Mouse (Mus musculus): ENCODE measurements around the gene Chsy1. TPM values are rescaled to one million over a fixed set of nuclear protein-coding genes. Genes with fewer than 3 reads are reported as not detected.
A peak's percentile ranks its signal among the peaks of the same experiment; 100 is the strongest.

Gene Chsy1
- polyA plus RNA-seq, 1 experiment from 2014 or later, result 16.1 TPM

- 0 out of 2 replicates have a peak, but pooled peaks have one; percentile 9 for ATAC-seq (ENCODE audit: insufficient number of reproducible peaks, low FRiP score, low TSS enrichment, low read depth)
- Histone ChIP-seq H3K4me2 (replicated peaks) (peak overlapping the region; percentile 96), H3K9ac (peak overlapping the region; percentile 87), H3K27me3 (no peaks in the 10 kb centered on the region), H3K27ac (replicated peaks) (peak overlapping the region; percentile 94), H3K9me3 (replicated peaks) (no peaks in the 10 kb centered on the region), H3K4me1 (peaks cover 19% of the 10 kb centered on the region), H3K4me3 (replicated peaks) (peak overlapping the region; percentile 85), H3K36me3 (no peaks in the 10 kb centered on the region)
- under 1% methylated on average over 57 of the region's 77 CpGs for WGBS
Observed at GRCm38 (mm10) chr7:66109855-66110635, 730 bp downstream of the Chsy1 start.

- WGBS, result under 1% methylated on average over 10 of the region's 10 CpGs
Observed at GRCm38 (mm10) chr7:66110636-66111112, 1.4 kb downstream of the Chsy1 start.

GRCm38 (mm10) chr7:66111211-66111610, 1.9 kb downstream of the Chsy1 start:
- Histone ChIP-seq H3K4me2 (replicated peaks) (peak overlapping the region; percentile 96), H3K9me3 (replicated peaks) (no peaks in the 10 kb centered on the region), H3K27ac (replicated peaks) (peak overlapping the region; percentile 94), H3K27me3 (no peaks in the 10 kb centered on the region), H3K9ac (peak overlapping the region; percentile 87; the same call in 1 of the 2 replicates), H3K4me3 (replicated peaks) (peak overlapping the region; percentile 85), H3K4me1 (peaks cover 21% of the 10 kb centered on the region), H3K36me3 (no peaks in the 10 kb centered on the region)
- no peak for ATAC-seq (ENCODE audit: insufficient number of reproducible peaks, low FRiP score, low TSS enrichment, low read depth)
- 54% methylated on average over 10 of the region's 10 CpGs for WGBS

More at GRCm38 (mm10) chr7:66110636-66111112, 1.4 kb downstream of the Chsy1 start:
- Histone ChIP-seq H3K4me2 (replicated peaks) (peak overlapping the region; percentile 96), H3K27ac (replicated peaks) (peak overlapping the region; percentile 94), H3K27me3 (no peaks in the 10 kb centered on the region), H3K4me3 (replicated peaks) (peak overlapping the region; percentile 85), H3K36me3 (no peaks in the 10 kb centered on the region), H3K9ac (peak overlapping the region; percentile 87), H3K4me1 (peaks cover 19% of the 10 kb centered on the region), H3K9me3 (replicated peaks) (no peaks in the 10 kb centered on the region)
- ATAC-seq (ENCODE audit: insufficient number of reproducible peaks, low FRiP score, low TSS enrichment, low read depth), result no peak

GRCm38 (mm10) chr7:66113561-66113960, 4.2 kb downstream of the Chsy1 start:
- Histone ChIP-seq H3K4me2 (replicated peaks) (no peak overlapping the region), H3K4me1 (peaks cover 33% of the 10 kb centered on the region), H3K27ac (replicated peaks) (no peak overlapping the region), H3K36me3 (no peaks in the 10 kb centered on the region), H3K27me3 (no peaks in the 10 kb centered on the region), H3K9ac (no peak overlapping the region), H3K4me3 (replicated peaks) (no peak overlapping the region), H3K9me3 (replicated peaks) (no peaks in the 10 kb centered on the region)
- 90% methylated on average over 3 of the region's 3 CpGs for WGBS
- no peak for ATAC-seq (ENCODE audit: insufficient number of reproducible peaks, low FRiP score, low TSS enrichment, low read depth)

GRCm38 (mm10) chr7:66115821-66116343, 6.6 kb downstream of the Chsy1 start:
- no peaks in the 10 kb centered on the region for H3K36me3 ChIP-seq
- no peaks in the 10 kb centered on the region for H3K9me3 ChIP-seq (replicated peaks)
- WGBS, result 83% methylated on average over 11 of the region's 11 CpGs
- no peak for ATAC-seq (ENCODE audit: insufficient number of reproducible peaks, low FRiP score, low TSS enrichment, low read depth)
- no peak overlapping the region for H3K4me3 ChIP-seq (replicated peaks)
- no peak overlapping the region for H3K27ac ChIP-seq (replicated peaks)
- peaks cover 46% of the 10 kb centered on the region for H3K4me1 ChIP-seq
- H3K27me3 ChIP-seq, result no peaks in the 10 kb centered on the region
- H3K4me2 ChIP-seq (replicated peaks), result no peak overlapping the region
- H3K9ac ChIP-seq, result no peak overlapping the region

GRCm38 (mm10) chr7:66116906-66117482, 7.7 kb downstream of the Chsy1 start:
- Histone ChIP-seq H3K9me3 (replicated peaks) (no peaks in the 10 kb centered on the region), H3K4me1 (peaks cover 50% of the 10 kb centered on the region), H3K4me3 (replicated peaks) (no peak overlapping the region), H3K4me2 (replicated peaks) (no peak overlapping the region), H3K27ac (replicated peaks) (no peak overlapping the region), H3K36me3 (no peaks in the 10 kb centered on the region), H3K27me3 (no peaks in the 10 kb centered on the region), H3K9ac (no peak overlapping the region)
- ATAC-seq (ENCODE audit: insufficient number of reproducible peaks, low FRiP score, low TSS enrichment, low read depth), result no peak
- WGBS, result 82% methylated on average over 8 of the region's 8 CpGs

- Histone ChIP-seq H3K36me3 (no peaks in the 10 kb centered on the region), H3K4me1 (peaks cover 55% of the 10 kb centered on the region)
- WGBS, result 76% methylated on average over 3 of the region's 3 CpGs
Observed at GRCm38 (mm10) chr7:66118046-66118445, 8.7 kb downstream of the Chsy1 start.

GRCm38 (mm10) chr7:66118796-66119195, 9.5 kb downstream of the Chsy1 start:
- Histone ChIP-seq H3K27me3 (no peaks in the 10 kb centered on the region), H3K9me3 (replicated peaks) (no peaks in the 10 kb centered on the region), H3K36me3 (no peaks in the 10 kb centered on the region), H3K4me1 (peaks cover 50% of the 10 kb centered on the region), H3K4me3 (replicated peaks) (no peak overlapping the region), H3K9ac (no peak overlapping the region), H3K4me2 (replicated peaks) (no peak overlapping the region), H3K27ac (replicated peaks) (no peak overlapping the region)
- WGBS, result 62% methylated on average over 7 of the region's 7 CpGs
- no peak for ATAC-seq (ENCODE audit: insufficient number of reproducible peaks, low FRiP score, low TSS enrichment, low read depth)

More at GRCm38 (mm10) chr7:66118046-66118445, 8.7 kb downstream of the Chsy1 start:
- Histone ChIP-seq H3K4me2 (replicated peaks) (no peak overlapping the region), H3K27me3 (no peaks in the 10 kb centered on the region), H3K4me3 (replicated peaks) (no peak overlapping the region), H3K9ac (no peak overlapping the region), H3K27ac (replicated peaks) (no peak overlapping the region), H3K9me3 (replicated peaks) (no peaks in the 10 kb centered on the region)
- no peak for ATAC-seq (ENCODE audit: insufficient number of reproducible peaks, low FRiP score, low TSS enrichment, low read depth)

- 41% methylated on average over 1 of the region's 1 CpGs for WGBS
- peaks cover 1% of the 10 kb centered on the region; the same call in 1 of the 2 replicates for H3K36me3 ChIP-seq
- no peaks in the 10 kb centered on the region for H3K27me3 ChIP-seq
- no peak overlapping the region for H3K9ac ChIP-seq
- no peak overlapping the region for H3K4me2 ChIP-seq (replicated peaks)
- 0 out of 2 replicates have a peak overlapping the region, but pooled peaks have one; percentile 30 for H3K27ac ChIP-seq (replicated peaks)
- H3K4me3 ChIP-seq (replicated peaks), result no peak overlapping the region
- H3K4me1 ChIP-seq, result peaks cover 56% of the 10 kb centered on the region
- no peaks in the 10 kb centered on the region for H3K9me3 ChIP-seq (replicated peaks)
- ATAC-seq (ENCODE audit: insufficient number of reproducible peaks, low FRiP score, low TSS enrichment, low read depth), result no peak
Observed at GRCm38 (mm10) chr7:66120139-66120538, 10.8 kb downstream of the Chsy1 start.

GRCm38 (mm10) chr7:66120702-66121396, 11.5 kb downstream of the Chsy1 start:
- H3K9ac ChIP-seq, result no peak overlapping the region
- H3K27me3 ChIP-seq, result no peaks in the 10 kb centered on the region
- peaks cover 7% of the 10 kb centered on the region for H3K36me3 ChIP-seq
- ATAC-seq (ENCODE audit: insufficient number of reproducible peaks, low FRiP score, low TSS enrichment, low read depth), result no peak
- 0 out of 2 replicates have a peak overlapping the region, but pooled peaks have one; percentile 30 for H3K27ac ChIP-seq (replicated peaks)
- 26% methylated on average over 7 of the region's 7 CpGs for WGBS
- no peaks in the 10 kb centered on the region for H3K9me3 ChIP-seq (replicated peaks)
- no peak overlapping the region for H3K4me2 ChIP-seq (replicated peaks)
- H3K4me1 ChIP-seq, result peaks cover 57% of the 10 kb centered on the region
- no peak overlapping the region for H3K4me3 ChIP-seq (replicated peaks)

GRCm38 (mm10) chr7:66124551-66124968, 15.2 kb downstream of the Chsy1 start:
- no peak overlapping the region for H3K4me2 ChIP-seq (replicated peaks)
- H3K36me3 ChIP-seq, result peaks cover 22% of the 10 kb centered on the region
- no peaks in the 10 kb centered on the region for H3K9me3 ChIP-seq (replicated peaks)
- H3K9ac ChIP-seq, result no peak overlapping the region
- no peak for ATAC-seq (ENCODE audit: insufficient number of reproducible peaks, low FRiP score, low TSS enrichment, low read depth)
- H3K27ac ChIP-seq (replicated peaks), result no peak overlapping the region
- no peaks in the 10 kb centered on the region for H3K27me3 ChIP-seq
- 48% methylated on average over 11 of the region's 11 CpGs for WGBS
- no peak overlapping the region for H3K4me3 ChIP-seq (replicated peaks)
- H3K4me1 ChIP-seq, result peaks cover 50% of the 10 kb centered on the region
